In the genomic region with DNA sequence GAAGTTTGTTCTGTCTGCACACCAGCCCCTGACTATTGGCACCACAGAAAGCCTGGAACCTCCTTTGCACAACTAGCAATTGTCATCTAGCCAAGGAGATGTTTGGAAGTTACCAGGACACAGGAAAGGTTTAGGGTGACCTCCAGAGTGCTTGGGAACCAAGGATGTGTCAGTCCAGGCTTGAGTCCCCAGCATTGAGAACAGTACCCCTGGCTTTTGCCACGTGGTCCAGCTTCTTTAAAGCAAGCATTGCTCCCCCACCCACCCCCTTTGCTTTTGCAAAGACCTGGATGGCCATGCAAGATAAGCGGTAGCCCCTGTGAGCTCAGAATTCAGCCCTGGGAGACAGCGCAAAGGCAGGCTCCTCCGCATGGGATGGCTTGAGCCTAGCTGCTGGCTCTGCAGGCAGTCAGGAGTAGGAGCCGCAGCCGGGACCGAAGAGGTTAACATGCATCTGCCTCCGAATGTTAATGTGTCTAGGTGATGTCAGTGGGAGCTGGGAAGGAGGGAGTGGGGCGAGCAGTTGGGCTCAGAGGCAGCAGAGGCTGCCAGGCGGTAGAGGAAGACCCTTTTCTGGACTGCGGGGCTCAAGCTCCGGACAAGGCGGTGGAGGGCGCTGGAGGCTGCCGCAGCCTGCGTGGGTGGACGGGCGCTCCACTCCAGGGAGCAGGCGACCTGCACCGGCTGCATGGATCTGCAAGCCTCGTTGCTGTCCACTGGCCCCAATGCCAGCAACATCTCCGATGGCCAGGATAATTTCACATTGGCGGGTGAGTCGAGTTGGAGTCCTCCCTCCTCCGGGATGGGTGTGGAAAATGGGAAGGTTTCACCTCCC, we compare ENCODE assay signal across 9 mouse cellular contexts. TPM values are rescaled to one million over a fixed set of nuclear protein-coding genes. Genes with fewer than 3 reads are reported as not detected.
DNase-seq lines count a peak whose midpoint lies in the region; ATAC-seq and TF ChIP-seq lines count a peak whose summit lies in the region.
"Had no signal": no experiment of that assay in that cellular context is flagged by ENCODE, and none has a peak within 500 bp of the region (broad histone marks: within the 10 kb centered on the region; RNA-seq: fewer than 3 reads in every experiment).

A gene (plus strand): TSS at position 414 of the 835 bp plus-strand sequence.

- 0 out of 2 replicates have a peak, but pooled peaks cover 2% of the 10 kb centered on the region for H3K27me3 ChIP-seq in forebrain, embryonic 11.5 days (ENCODE audit: control insufficient read depth, insufficient read depth, low read length)
- H3K27me3 ChIP-seq in heart, postnatal 0 days (ENCODE audit: control insufficient read depth, insufficient read depth, low read length) = peaks cover 46% of the 10 kb centered on the region
- H3K27me3 ChIP-seq in liver, embryonic 14.5 days (ENCODE audit: control insufficient read depth, insufficient read depth, low read length) = peaks cover 14% of the 10 kb centered on the region
- peaks cover 3% of the 10 kb centered on the region; the same call in 1 of the 2 replicates for H3K27me3 ChIP-seq in neural tube, embryonic 15.5 days (replicated peaks)

- no peak within 1 kb of the TSS for H3K27ac ChIP-seq in forebrain, embryonic 11.5 days (ENCODE audit: low read depth, low read length)
- no peak within 1 kb of the TSS for H3K27ac ChIP-seq in heart, postnatal 0 days (ENCODE audit: low read depth)
- H3K27ac ChIP-seq in liver, embryonic 14.5 days = no peak within 1 kb of the TSS
- H3K27ac ChIP-seq in neural tube, embryonic 15.5 days (replicated peaks) = peak within 1 kb of the TSS; percentile 65

- H3K4me3 ChIP-seq in forebrain, embryonic 11.5 days (ENCODE audit: low read depth, low read length) = peak within 1 kb of the TSS; percentile 37
- peak within 1 kb of the TSS; percentile 36 for H3K4me3 ChIP-seq in heart, postnatal 0 days (ENCODE audit: low read depth, low read length)
- peak within 1 kb of the TSS in 1 of 2 experiments; percentile 4; a peak in 2 of 4 replicates for H3K4me3 ChIP-seq in liver, embryonic 14.5 days (ENCODE audit: insufficient read depth in 1 of 2, low read depth in 2 of 2, low read length in 2 of 2)
- H3K4me3 ChIP-seq in neural tube, embryonic 15.5 days (replicated peaks) = peak within 1 kb of the TSS; percentile 52

- peak; percentile 25 for DNase-seq in thymus, postnatal 4 days
- DNase-seq in thymus, postnatal 36 days = no peak
- DNase-seq in forebrain, embryonic 11.5 days (ENCODE audit: low spot score) = peak; percentile 82
- DNase-seq in heart, postnatal 0 days (ENCODE audit: low spot score) = peak; percentile 12
- DNase-seq in kidney, postnatal 4 days = peak; percentile 72 to 81
- DNase-seq in liver, embryonic 14.5 days (ENCODE audit: low read depth in 3 of 3, low spot score in 3 of 3) = no peak
- DNase-seq in spleen, adult 18-20 months = no peak

- no peaks in the 10 kb centered on the region for H3K36me3 ChIP-seq in forebrain, embryonic 11.5 days (ENCODE audit: control insufficient read depth, insufficient read depth, low read length)
- no peaks in the 10 kb centered on the region for H3K36me3 ChIP-seq in heart, postnatal 0 days (replicated peaks; ENCODE audit: control insufficient read depth, insufficient read depth, low read length)
- H3K36me3 ChIP-seq in liver, embryonic 14.5 days (replicated peaks; ENCODE audit: control insufficient read depth, insufficient read depth, low read depth) = no peaks in the 10 kb centered on the region
- H3K36me3 ChIP-seq in neural tube, embryonic 15.5 days = no peaks in the 10 kb centered on the region

- under 1% methylated on average over 25 of the region's 25 CpGs for WGBS in forebrain, embryonic 11.5 days
- 3% methylated on average over 25 of the region's 25 CpGs for WGBS in heart, postnatal 0 days
- WGBS in liver, embryonic 14.5 days (ENCODE audit: insufficient replicate concordance) = 4% methylated on average over 25 of the region's 25 CpGs
- WGBS in neural tube, embryonic 15.5 days = under 1% methylated on average over 25 of the region's 25 CpGs

- H3K4me2 ChIP-seq in forebrain, embryonic 11.5 days (ENCODE audit: low read depth, low read length, severe bottlenecking) = peak within 1 kb of the TSS; percentile 90
- peak within 1 kb of the TSS; percentile 62 for H3K4me2 ChIP-seq in heart, postnatal 0 days (ENCODE audit: low read depth, low read length)
- H3K4me2 ChIP-seq in liver, embryonic 14.5 days (ENCODE audit: low read depth) = peak within 1 kb of the TSS; percentile 48
- peak within 1 kb of the TSS; percentile 92 for H3K4me2 ChIP-seq in neural tube, embryonic 15.5 days

- peaks cover 5% of the 10 kb centered on the region; the same call in 1 of the 2 replicates for H3K4me1 ChIP-seq in forebrain, embryonic 11.5 days (replicated peaks; ENCODE audit: control insufficient read depth, insufficient read depth, low read length)
- peaks cover 9% of the 10 kb centered on the region for H3K4me1 ChIP-seq in heart, postnatal 0 days (ENCODE audit: control insufficient read depth, insufficient read depth)
- no peaks in the 10 kb centered on the region for H3K4me1 ChIP-seq in liver, embryonic 14.5 days (replicated peaks; ENCODE audit: control insufficient read depth in 2 of 2, insufficient read depth in 2 of 2, low read length in 1 of 2)
- peaks cover 20% of the 10 kb centered on the region for H3K4me1 ChIP-seq in neural tube, embryonic 15.5 days

- ATAC-seq in forebrain, embryonic 11.5 days (replicated peaks; ENCODE audit: low FRiP score) = peak; percentile 79; the same call in 1 of the 2 replicates
- peak; percentile 45; the same call in 1 of the 2 replicates for ATAC-seq in heart, postnatal 0 days (ENCODE audit: insufficient read depth, low read depth)
- no peak for ATAC-seq in liver, embryonic 14.5 days (ENCODE audit: insufficient read depth)
- peak; percentile 87 for ATAC-seq in neural tube, embryonic 15.5 days (ENCODE audit: low FRiP score)

- no peak for TF ChIP-seq EP300 in heart, postnatal 0 days (IDR thresholded peaks at IDR 0.05; ENCODE audit: low read depth)
- TF ChIP-seq EP300 in liver, embryonic 14.5 days (IDR thresholded peaks at IDR 0.05; ENCODE audit: low read depth) = no peak

- peak; percentile 30; the same call in 1 of the 2 replicates for TF ChIP-seq CTCF in heart, postnatal 0 days (IDR thresholded peaks at IDR 0.05; ENCODE audit: low read depth)
- TF ChIP-seq CTCF in liver, embryonic 14.5 days (IDR thresholded peaks at IDR 0.05; ENCODE audit: low read depth) = peak; percentile 32; the same call in 1 of the 2 replicates

- H3K9ac ChIP-seq in forebrain, embryonic 11.5 days (ENCODE audit: low read length) = peak within 1 kb of the TSS; percentile 52
- H3K9ac ChIP-seq in heart, postnatal 0 days (replicated peaks; ENCODE audit: low read depth, low read length) = no peak within 1 kb of the TSS
- no peak within 1 kb of the TSS for H3K9ac ChIP-seq in liver, embryonic 14.5 days (replicated peaks)
- H3K9ac ChIP-seq in neural tube, embryonic 15.5 days (replicated peaks) = peak within 1 kb of the TSS; percentile 56

- no peaks in the 10 kb centered on the region for H3K9me3 ChIP-seq in forebrain, embryonic 11.5 days (ENCODE audit: control insufficient read depth, low read length)
- H3K9me3 ChIP-seq in heart, postnatal 0 days (replicated peaks; ENCODE audit: control insufficient read depth, low read length) = no peaks in the 10 kb centered on the region
- no peaks in the 10 kb centered on the region for H3K9me3 ChIP-seq in liver, embryonic 14.5 days (ENCODE audit: control insufficient read depth, low read length)
- no peaks in the 10 kb centered on the region for H3K9me3 ChIP-seq in neural tube, embryonic 15.5 days (replicated peaks)

RNA-seq across cellular contexts. Expression of the gene that starts here (rescaled TPM):
- polyA plus RNA-seq in forebrain, embryonic 11.5 days (2014; fragmentation: Nextera tagmentation; extraction: Ambion mirVana) = 0.49 TPM in 1 of 2 replicates, not detected in the other
- total RNA-seq in heart, postnatal 0 days (2014; rRNA removed; ENCODE audit: low replicate concordance) = 4.2 TPM in 1 of 2 replicates, not detected in the other
- not detected in 2 replicates for polyA plus RNA-seq in heart, postnatal 0 days (2015; fragmentation: Nextera tagmentation; extraction: Ambion mirVana)
- not detected in 2 replicates for polyA plus RNA-seq in liver, embryonic 14.5 days (2012; rRNA removed)
- polyA plus RNA-seq in liver, embryonic 14.5 days (2014; fragmentation: Nextera tagmentation; extraction: Ambion mirVana) = 0.11 TPM in 1 of 2 replicates, not detected in the other
- 5.0 and 5.2 TPM in 2 replicates for polyA plus RNA-seq in neural tube, embryonic 15.5 days (2015; fragmentation: Nextera tagmentation; extraction: Ambion mirVana)
- total RNA-seq: CH12.LX had no signal

Comparison
In these comparisons a context has a peak if more than half of its experiments do, and no peak if none do; other contexts are left out.
1. DNase-seq: peak in thymus, postnatal 4 days (single experiment), heart, postnatal 0 days (single experiment) and kidney, postnatal 4 days (2 of 2); none in thymus, postnatal 36 days (0 of 2), liver, embryonic 14.5 days (0 of 3) and spleen, adult 18-20 months (0 of 2).
2. Peak in DNase-seq, ATAC-seq, H3K4me3 ChIP-seq, H3K9ac ChIP-seq and H3K4me2 ChIP-seq in forebrain, embryonic 11.5 days; RNA of the gene not detected or under 1 TPM.
3. Peak in every context shown above with its lines, with median percentiles within 50 percentile points of each other: H3K4me2 ChIP-seq.